Mouse (Mus musculus): ENCODE data around the gene Nod2. TPM values are rescaled to one million over a fixed set of nuclear protein-coding genes. Genes with fewer than 3 reads are reported as not detected.
"Not testable (repeated sequence)": the region's sequence is repeated elsewhere in the genome, so short reads cannot be mapped to it uniquely, and the experiment has no call there.

Nod2 gene
- polyA plus RNA-seq, 1 experiment from 2014 or later, result 0.19 TPM

GRCm38 (mm10) chr8:88637092-88638000 lies 9.8 kb upstream of the Nod2 start:
- Histone ChIP-seq H3K27me3 (replicated peaks; ENCODE audit: control insufficient read depth, insufficient read depth, low read length) (no peaks in the 10 kb centered on the region), H3K9ac (ENCODE audit: low read depth, low read length) (no peak overlapping the region), H3K27ac (replicated peaks; ENCODE audit: low read depth, low read length) (no peak overlapping the region), H3K4me3 (ENCODE audit: low read depth, low read length) (no peak overlapping the region), H3K4me2 (ENCODE audit: low read depth, low read length) (no peak overlapping the region), H3K9me3 (ENCODE audit: control insufficient read depth, low read length) (no peaks in the 10 kb centered on the region), H3K36me3 (ENCODE audit: control insufficient read depth, insufficient read depth, low read length) (no peaks in the 10 kb centered on the region), H3K4me1 (ENCODE audit: control insufficient read depth, insufficient read depth, low read length) (no peaks in the 10 kb centered on the region)
- DNase-seq (ENCODE audit: low spot score) (peak; percentile 20), ATAC-seq (ENCODE audit: low read depth) (no peak)
- 67% methylated on average over 9 of the region's 9 CpGs for WGBS

- Histone ChIP-seq H3K4me1 (ENCODE audit: control insufficient read depth, insufficient read depth, low read length) (no peaks in the 10 kb centered on the region), H3K4me3 (ENCODE audit: low read depth, low read length) (no peak overlapping the region), H3K27me3 (replicated peaks; ENCODE audit: control insufficient read depth, insufficient read depth, low read length) (no peaks in the 10 kb centered on the region), H3K27ac (replicated peaks; ENCODE audit: low read depth, low read length) (no peak overlapping the region), H3K36me3 (ENCODE audit: control insufficient read depth, insufficient read depth, low read length) (no peaks in the 10 kb centered on the region), H3K9me3 (ENCODE audit: control insufficient read depth, low read length) (no peaks in the 10 kb centered on the region), H3K9ac (ENCODE audit: low read depth, low read length) (no peak overlapping the region), H3K4me2 (ENCODE audit: low read depth, low read length) (no peak overlapping the region)
- no peak for DNase-seq (ENCODE audit: low spot score)
- WGBS, result 88% methylated on average over 3 of the region's 3 CpGs
- no peak for ATAC-seq (ENCODE audit: low read depth)
Measured at GRCm38 (mm10) chr8:88638908-88639307, 8.2 kb upstream of the Nod2 start.

- no peaks in the 10 kb centered on the region for H3K27me3 ChIP-seq (replicated peaks; ENCODE audit: control insufficient read depth, insufficient read depth, low read length)
- WGBS, result 74% methylated on average over 5 of the region's 5 CpGs
- DNase-seq (ENCODE audit: low spot score) (no peak), ATAC-seq (ENCODE audit: low read depth) (no peak)
- peaks cover 13% of the 10 kb centered on the region for H3K4me1 ChIP-seq (ENCODE audit: control insufficient read depth, insufficient read depth, low read length)
- no peak overlapping the region for H3K4me2 ChIP-seq (ENCODE audit: low read depth, low read length)
- no peak overlapping the region for H3K9ac ChIP-seq (ENCODE audit: low read depth, low read length)
- no peaks in the 10 kb centered on the region for H3K9me3 ChIP-seq (ENCODE audit: control insufficient read depth, low read length)
- H3K27ac ChIP-seq (replicated peaks; ENCODE audit: low read depth, low read length), result no peak overlapping the region
- no peaks in the 10 kb centered on the region for H3K36me3 ChIP-seq (ENCODE audit: control insufficient read depth, insufficient read depth, low read length)
- no peak overlapping the region for H3K4me3 ChIP-seq (ENCODE audit: low read depth, low read length)
Measured at GRCm38 (mm10) chr8:88642734-88643564, 4.2 kb upstream of the Nod2 start.

- Histone ChIP-seq H3K4me2 (ENCODE audit: low read depth, low read length) (peak overlapping the region; percentile 59; the same call in 1 of the 2 replicates), H3K27me3 (replicated peaks; ENCODE audit: control insufficient read depth, insufficient read depth, low read length) (no peaks in the 10 kb centered on the region), H3K27ac (replicated peaks; ENCODE audit: low read depth, low read length) (no peak overlapping the region), H3K9me3 (ENCODE audit: control insufficient read depth, low read length) (no peaks in the 10 kb centered on the region), H3K4me1 (ENCODE audit: control insufficient read depth, insufficient read depth, low read length) (peaks cover 16% of the 10 kb centered on the region), H3K4me3 (ENCODE audit: low read depth, low read length) (no peak overlapping the region), H3K36me3 (ENCODE audit: control insufficient read depth, insufficient read depth, low read length) (no peaks in the 10 kb centered on the region), H3K9ac (ENCODE audit: low read depth, low read length) (no peak overlapping the region; the same call in 1 of the 2 replicates)
- ATAC-seq (ENCODE audit: low read depth) (no peak), DNase-seq (ENCODE audit: low spot score) (no peak)
Measured at GRCm38 (mm10) chr8:88648322-88648721, 1.2 kb downstream of the Nod2 start.

GRCm38 (mm10) chr8:88650016-88650708 lies 3.0 kb downstream of the Nod2 start:
- no peaks in the 10 kb centered on the region for H3K36me3 ChIP-seq (ENCODE audit: control insufficient read depth, insufficient read depth, low read length)
- DNase-seq (ENCODE audit: low spot score) (no peak), ATAC-seq (ENCODE audit: low read depth) (no peak)
- H3K27ac ChIP-seq (replicated peaks; ENCODE audit: low read depth, low read length), result no peak overlapping the region
- WGBS, result 75% methylated on average over 6 of the region's 6 CpGs
- no peak overlapping the region for H3K4me2 ChIP-seq (ENCODE audit: low read depth, low read length)
- H3K9ac ChIP-seq (ENCODE audit: low read depth, low read length), result no peak overlapping the region
- peaks cover 16% of the 10 kb centered on the region for H3K4me1 ChIP-seq (ENCODE audit: control insufficient read depth, insufficient read depth, low read length)
- no peaks in the 10 kb centered on the region for H3K27me3 ChIP-seq (replicated peaks; ENCODE audit: control insufficient read depth, insufficient read depth, low read length)
- H3K9me3 ChIP-seq (ENCODE audit: control insufficient read depth, low read length), result no peaks in the 10 kb centered on the region
- no peak overlapping the region for H3K4me3 ChIP-seq (ENCODE audit: low read depth, low read length)

- not testable (repeated sequence) for H3K36me3 ChIP-seq (ENCODE audit: control insufficient read depth, insufficient read depth, low read length); H3K4me2 ChIP-seq (ENCODE audit: low read depth, low read length); ATAC-seq (ENCODE audit: low read depth); H3K9ac ChIP-seq (ENCODE audit: low read depth, low read length); H3K4me3 ChIP-seq (ENCODE audit: low read depth, low read length); H3K27ac ChIP-seq (replicated peaks; ENCODE audit: low read depth, low read length); DNase-seq (ENCODE audit: low spot score); H3K27me3 ChIP-seq (replicated peaks; ENCODE audit: control insufficient read depth, insufficient read depth, low read length); H3K9me3 ChIP-seq (ENCODE audit: control insufficient read depth, low read length)
- H3K4me1 ChIP-seq (ENCODE audit: control insufficient read depth, insufficient read depth, low read length), result peaks cover 16% of the 10 kb centered on the region
- WGBS, result 39% methylated on average over 4 of the region's 4 CpGs
Measured at GRCm38 (mm10) chr8:88651122-88651521, 4.0 kb downstream of the Nod2 start.

GRCm38 (mm10) chr8:88655334-88655733 lies 8.2 kb downstream of the Nod2 start:
- no peaks in the 10 kb centered on the region for H3K36me3 ChIP-seq (ENCODE audit: control insufficient read depth, insufficient read depth, low read length)
- no peak overlapping the region for H3K4me3 ChIP-seq (ENCODE audit: low read depth, low read length)
- no peaks in the 10 kb centered on the region for H3K27me3 ChIP-seq (replicated peaks; ENCODE audit: control insufficient read depth, insufficient read depth, low read length)
- H3K9me3 ChIP-seq (ENCODE audit: control insufficient read depth, low read length), result no peaks in the 10 kb centered on the region
- no peaks in the 10 kb centered on the region; the same call in 1 of the 2 replicates for H3K4me1 ChIP-seq (ENCODE audit: control insufficient read depth, insufficient read depth, low read length)
- peak; percentile 69 for DNase-seq (ENCODE audit: low spot score)
- H3K4me2 ChIP-seq (ENCODE audit: low read depth, low read length), result no peak overlapping the region
- H3K27ac ChIP-seq (replicated peaks; ENCODE audit: low read depth, low read length), result no peak overlapping the region
- peak; percentile 81; the same call in 1 of the 2 replicates for ATAC-seq (ENCODE audit: low read depth)
- no peak overlapping the region for H3K9ac ChIP-seq (ENCODE audit: low read depth, low read length)

GRCm38 (mm10) chr8:88659873-88660272 lies 12.8 kb downstream of the Nod2 start:
- no peaks in the 10 kb centered on the region for H3K27me3 ChIP-seq (replicated peaks; ENCODE audit: control insufficient read depth, insufficient read depth, low read length)
- no peak overlapping the region for H3K4me2 ChIP-seq (ENCODE audit: low read depth, low read length)
- no peak overlapping the region for H3K4me3 ChIP-seq (ENCODE audit: low read depth, low read length)
- H3K9me3 ChIP-seq (ENCODE audit: control insufficient read depth, low read length), result no peaks in the 10 kb centered on the region
- 50% methylated on average over 3 of the region's 3 CpGs for WGBS
- H3K36me3 ChIP-seq (ENCODE audit: control insufficient read depth, insufficient read depth, low read length), result no peaks in the 10 kb centered on the region
- H3K27ac ChIP-seq (replicated peaks; ENCODE audit: low read depth, low read length), result peak overlapping the region; percentile 48; the same call in 1 of the 2 replicates
- no peaks in the 10 kb centered on the region for H3K4me1 ChIP-seq (ENCODE audit: control insufficient read depth, insufficient read depth, low read length)
- DNase-seq (ENCODE audit: low spot score), result no peak
- H3K9ac ChIP-seq (ENCODE audit: low read depth, low read length), result no peak overlapping the region
- no peak for ATAC-seq (ENCODE audit: low read depth)
